ENCODE assay signal across 17 mouse cellular contexts in genomic region chr5:67814437-67814965, GRCm38 (mm10). TPM values are rescaled to one million over a fixed set of nuclear protein-coding genes. Genes with fewer than 3 reads are reported as not detected.
A peak's percentile ranks its signal among the peaks of the same experiment; 100 is the strongest.
DNase-seq lines count a peak whose midpoint lies in the region; ATAC-seq lines count a peak whose summit lies in the region.
"Had no signal": no experiment of that assay in that cellular context is flagged by ENCODE, and none has a peak within 500 bp of the region (broad histone marks: within the 10 kb centered on the region; RNA-seq: fewer than 3 reads in every experiment).

No protein-coding gene starts in this region.

- peak overlapping the region; percentile 12 for H3K4me3 ChIP-seq in forebrain, embryonic 10.5 days
- H3K4me3 ChIP-seq in forebrain, embryonic 12.5 days (replicated peaks), result no peak overlapping the region
- peak overlapping the region; percentile 62 for H3K4me3 ChIP-seq in liver, embryonic 12.5 days
- H3K4me3 ChIP-seq: forebrain, embryonic 15.5 days; heart, embryonic 15.5 days; limb, embryonic 15.5 days had no signal

- no peak overlapping the region for H3K9ac ChIP-seq in forebrain, embryonic 12.5 days
- peak overlapping the region; percentile 75 for H3K9ac ChIP-seq in liver, embryonic 12.5 days
- H3K9ac ChIP-seq: forebrain, embryonic 15.5 days; heart, embryonic 15.5 days; hindbrain, embryonic 14.5 days; limb, embryonic 15.5 days had no signal

- no peaks in the 10 kb centered on the region for H3K27me3 ChIP-seq in forebrain, embryonic 10.5 days (ENCODE audit: poor library complexity, severe bottlenecking)
- no peaks in the 10 kb centered on the region for H3K27me3 ChIP-seq in forebrain, embryonic 12.5 days
- H3K27me3 ChIP-seq in liver, embryonic 12.5 days (replicated peaks), result no peaks in the 10 kb centered on the region
- H3K27me3 ChIP-seq: forebrain, embryonic 15.5 days; heart, embryonic 15.5 days; limb, embryonic 15.5 days had no signal

- no peak for ATAC-seq in forebrain, embryonic 12.5 days (ENCODE audit: low FRiP score)
- ATAC-seq in liver, embryonic 12.5 days, result no peak
- ATAC-seq in megakaryocyte progenitor cell, adult 5-6 weeks (replicated peaks; ENCODE audit: poor library complexity), result peak; percentile 13
- ATAC-seq: forebrain, embryonic 15.5 days; intestine, embryonic 16.5 days had no signal

- no peak overlapping the region for H3K27ac ChIP-seq in forebrain, embryonic 10.5 days
- H3K27ac ChIP-seq in forebrain, embryonic 12.5 days, result no peak overlapping the region
- peak overlapping the region; percentile 79 for H3K27ac ChIP-seq in liver, embryonic 12.5 days
- H3K27ac ChIP-seq: forebrain, embryonic 15.5 days; heart, embryonic 15.5 days; hindbrain, embryonic 14.5 days; limb, embryonic 15.5 days had no signal

- H3K36me3 ChIP-seq in forebrain, embryonic 10.5 days (replicated peaks), result peaks cover 7% of the 10 kb centered on the region; the same call in 1 of the 2 replicates
- H3K36me3 ChIP-seq in forebrain, embryonic 12.5 days (replicated peaks), result peaks cover 11% of the 10 kb centered on the region
- peaks cover 27% of the 10 kb centered on the region for H3K36me3 ChIP-seq in liver, embryonic 12.5 days
- H3K36me3 ChIP-seq: heart, embryonic 15.5 days; limb, embryonic 15.5 days had no signal

- H3K4me1 ChIP-seq in forebrain, embryonic 10.5 days, result peaks cover 8% of the 10 kb centered on the region
- H3K4me1 ChIP-seq in forebrain, embryonic 12.5 days, result peaks cover 5% of the 10 kb centered on the region; the same call in 1 of the 2 replicates
- peaks cover 62% of the 10 kb centered on the region for H3K4me1 ChIP-seq in liver, embryonic 12.5 days
- H3K4me1 ChIP-seq: forebrain, embryonic 15.5 days; limb, embryonic 15.5 days had no signal

- WGBS in forebrain, embryonic 10.5 days, result 89% methylated on average over 7 of the region's 7 CpGs
- 90% methylated on average over 7 of the region's 7 CpGs for WGBS in forebrain, embryonic 12.5 days
- WGBS in liver, embryonic 12.5 days (ENCODE audit: insufficient replicate concordance), result 27% methylated on average over 7 of the region's 7 CpGs

- H3K4me2 ChIP-seq in forebrain, embryonic 12.5 days, result no peak overlapping the region
- H3K4me2 ChIP-seq in liver, embryonic 12.5 days, result peak overlapping the region; percentile 67
- H3K4me2 ChIP-seq: forebrain, embryonic 15.5 days; hindbrain, embryonic 14.5 days; limb, embryonic 15.5 days had no signal

- H3K9me3 ChIP-seq in forebrain, embryonic 10.5 days, result no peaks in the 10 kb centered on the region
- no peaks in the 10 kb centered on the region for H3K9me3 ChIP-seq in forebrain, embryonic 12.5 days
- no peaks in the 10 kb centered on the region for H3K9me3 ChIP-seq in liver, embryonic 12.5 days (replicated peaks)
- H3K9me3 ChIP-seq: forebrain, embryonic 15.5 days; heart, embryonic 15.5 days; limb, embryonic 15.5 days had no signal

- DNase-seq in forebrain, embryonic 10.5 days (ENCODE audit: extremely low spot score, low spot score), result no peak
- peak; percentile 21 for DNase-seq in spleen, adult 12 weeks (ENCODE audit: low spot score)
- DNase-seq in spleen, postnatal 14 days (ENCODE audit: low spot score in 2 of 2), result no peak
- DNase-seq in cerebellum, adult 9-10 months, result no peak
- DNase-seq in gastrocnemius, adult 18-20 months (ENCODE audit: low spot score), result no peak
- DNase-seq: cerebellum, adult 11-12 months; gastrocnemius, postnatal 25 days; kidney, postnatal 10 days; layer of hippocampus, adult 9-11 months had no signal

RNA-seq across cellular contexts. Expression of gene Atp8a1, which starts 32.7 kb away (rescaled TPM):
- polyA plus RNA-seq in forebrain, embryonic 10.5 days (2016; fragmentation: Nextera tagmentation; extraction: Ambion mirVana), result 11.6 and 15.1 TPM in 2 replicates
- 25.2 and 28.1 TPM in 2 replicates for polyA plus RNA-seq in forebrain, embryonic 12.5 days (2016; fragmentation: Nextera tagmentation; extraction: Ambion mirVana)
- 61.2 and 64.2 TPM in 2 replicates for polyA plus RNA-seq in liver, embryonic 12.5 days (2016; fragmentation: Nextera tagmentation; extraction: Ambion mirVana)
- total RNA-seq in megakaryocyte progenitor cell, adult 5-6 weeks (2015), result 47.8 and 66.9 TPM in 2 replicates
- total RNA-seq in megakaryocyte progenitor cell, adult 5-6 weeks (2017), result 32.0 and 37.8 TPM in 2 replicates
- total RNA-seq in gastrocnemius, adult 18-20 months (2021), result 10 to 100 TPM; 60.4 to 75.3 TPM
